Mouse (Mus musculus) WW6 (cell line): ENCODE measurements around the gene Tmem151b.
A peak's percentile ranks its signal among the peaks of the same experiment; 100 is the strongest.

Experiments
- DNase-seq: peaks from one replicate; pipeline ENCODE4 v3.0.0-alpha.2; 2013; ENCODE audit warnings: low read depth, low spot score

Gene Tmem151b

GRCm38 (mm10) chr17:45584096-45584896 lies 34.8 kb upstream of the Tmem151b start:
- DNase-seq = no peak

- no peak for DNase-seq
These were observed 33.4 kb upstream of the Tmem151b start for GRCm38 (mm10) chr17:45582715-45583355.

GRCm38 (mm10) chr17:45582188-45582587 lies 32.7 kb upstream of the Tmem151b start:
- DNase-seq = no peak

- no peak for DNase-seq
These were observed 32.1 kb upstream of the Tmem151b start for GRCm38 (mm10) chr17:45581567-45581983.

- no peak for DNase-seq
These were observed 31.5 kb upstream of the Tmem151b start for GRCm38 (mm10) chr17:45580958-45581477.

- DNase-seq = no peak
These were observed 30.1 kb upstream of the Tmem151b start for GRCm38 (mm10) chr17:45579554-45579953.

GRCm38 (mm10) chr17:45578843-45579242 lies 29.4 kb upstream of the Tmem151b start:
- no peak for DNase-seq

GRCm38 (mm10) chr17:45578242-45578641 lies 28.8 kb upstream of the Tmem151b start:
- DNase-seq = no peak

- DNase-seq = no peak
These were observed 25.8 kb upstream of the Tmem151b start for GRCm38 (mm10) chr17:45575123-45575897.

GRCm38 (mm10) chr17:45574129-45574761 lies 24.8 kb upstream of the Tmem151b start:
- no peak for DNase-seq

GRCm38 (mm10) chr17:45573780-45574123 lies 24.3 kb upstream of the Tmem151b start:
- peak; percentile 83 for DNase-seq

GRCm38 (mm10) chr17:45573087-45573779 lies 23.8 kb upstream of the Tmem151b start, which contains the start of gene Hsp90ab1:
Hsp90ab1 (minus strand) TSS chr17:45573271.
- peak; percentile 89 for DNase-seq

- no peak for DNase-seq
These were observed 22.9 kb upstream of the Tmem151b start for GRCm38 (mm10) chr17:45572103-45573086.

GRCm38 (mm10) chr17:45569999-45570398 lies 20.5 kb upstream of the Tmem151b start:
- no peak for DNase-seq

GRCm38 (mm10) chr17:45568990-45569389 lies 19.5 kb upstream of the Tmem151b start:
- DNase-seq = no peak

GRCm38 (mm10) chr17:45567162-45567601 lies 17.7 kb upstream of the Tmem151b start:
- DNase-seq = no peak

- no peak for DNase-seq
These were observed 17.1 kb upstream of the Tmem151b start for GRCm38 (mm10) chr17:45566360-45567161.

GRCm38 (mm10) chr17:45566031-45566359 lies 16.5 kb upstream of the Tmem151b start:
- DNase-seq = no peak

- DNase-seq = no peak
These were observed 15.6 kb upstream of the Tmem151b start for GRCm38 (mm10) chr17:45565103-45565502.
